Mouse (Mus musculus) MEL (cell line): ENCODE measurements around the gene Olfr649. TPM values are rescaled to one million over a fixed set of nuclear protein-coding genes. Genes with fewer than 3 reads are reported as not detected.
A peak's percentile ranks its signal among the peaks of the same experiment; 100 is the strongest.

Experiments used
- DNase-seq: peaks from one replicate; pipeline ENCODE4 v3.0.0; 2011; ENCODE audit warnings: low read depth, low spot score
- H3K27ac ChIP-seq: 2 replicates; pipeline ENCODE4 v1.5.1; 2012; ENCODE audit warnings: low read depth, mild to moderate bottlenecking, control low read depth, low read length, moderate library complexity; ENCODE audit not compliant: control insufficient read depth
- H3K27me3 ChIP-seq, 2 experiments: fragments of 150-350 bp in 1 of 2; sonication (generic) in 1 of 2; 2 replicates each; pipeline ENCODE4 v1.6.1; 2012; ENCODE audit warnings: low read length in 2 of 2, mild to moderate bottlenecking in 2 of 2, improper control_type of control experiment in 1 of 2, moderate library complexity in 1 of 2; ENCODE audit not compliant: insufficient read depth in 2 of 2, control insufficient read depth in 1 of 2
- H3K36me3 ChIP-seq, 2 experiments: 2 replicates each; pipeline ENCODE4 v1.6.1; 2012 to 2014; ENCODE audit warnings: low read length in 2 of 2, improper control_type of control experiment in 1 of 2, inconsistent platforms in 1 of 2, mild to moderate bottlenecking in 1 of 2; ENCODE audit not compliant: insufficient read depth in 2 of 2, control insufficient read depth in 1 of 2
- H3K4me1 ChIP-seq, 2 experiments: fragments of 150-350 bp in 1 of 2; sonication (generic) in 1 of 2; 2 replicates each; pipeline ENCODE4 v1.6.1; 2012; ENCODE audit warnings: low read length in 2 of 2, improper control_type of control experiment in 1 of 2, mild to moderate bottlenecking in 1 of 2; ENCODE audit not compliant: insufficient read depth in 2 of 2, control insufficient read depth in 1 of 2
- H3K4me3 ChIP-seq, 2 experiments: fragments of 150-350 bp in 1 of 2; sonication (generic) in 1 of 2; 2 replicates each; pipeline ENCODE4 v1.5.1; 2012; ENCODE audit warnings: low read depth in 2 of 2, low read length in 2 of 2, mild to moderate bottlenecking in 2 of 2, moderate library complexity in 2 of 2, control low read depth in 1 of 2, improper control_type of control experiment in 1 of 2; ENCODE audit not compliant: control insufficient read depth in 1 of 2, insufficient read depth in 1 of 2
- H3K79me2 ChIP-seq: 2 replicates; pipeline ENCODE4 v1.6.1; 2012; ENCODE audit warnings: mild to moderate bottlenecking, low read length, moderate library complexity; ENCODE audit not compliant: control insufficient read depth, poor library complexity, insufficient read depth
- H3K9ac ChIP-seq: 2 replicates; pipeline ENCODE4 v1.6.1; 2012; ENCODE audit warnings: low read depth, mild to moderate bottlenecking, control low read depth, low read length, moderate library complexity; ENCODE audit not compliant: control insufficient read depth, poor library complexity, severe bottlenecking
- H3K9me3 ChIP-seq: fragments of 150-350 bp; sonication (generic); replicated peaks from 2 replicates; pipeline ENCODE4 v1.6.1; 2012; ENCODE audit warnings: mild to moderate bottlenecking, low read length, improper control_type of control experiment, moderate library complexity; ENCODE audit not compliant: insufficient read depth
- CHD1 ChIP-seq: IDR thresholded peaks from 2 replicates; pipeline ENCODE4 v1.6.1; 2012; ENCODE audit warnings: low read depth, mild to moderate bottlenecking, inconsistent platforms, low read length, improper control_type of control experiment
- CHD2 ChIP-seq: IDR thresholded peaks from 2 replicates; pipeline ENCODE4 v1.6.1; 2011; ENCODE audit warnings: low read length, improper control_type of control experiment
- CTCF ChIP-seq, 3 experiments: IDR thresholded peaks in 2 of 3; conservative IDR thresholded peaks in 1 of 3; 2 replicates each; pipeline ENCODE4 v1.5.1; 2011 to 2012; ENCODE audit warnings: low read length in 3 of 3, low read depth in 2 of 3, mild to moderate bottlenecking in 2 of 3, improper control_type of control experiment in 1 of 3, inconsistent platforms in 1 of 3, mixed read lengths in 1 of 3, moderate library complexity in 1 of 3; ENCODE audit not compliant: control insufficient read depth in 1 of 3, insufficient read depth in 1 of 3, poor library complexity in 1 of 3, severe bottlenecking in 1 of 3
- ELF1 ChIP-seq: IDR thresholded peaks from 2 replicates; pipeline ENCODE4 v1.6.1; 2014; ENCODE audit warnings: low read depth, mild to moderate bottlenecking, inconsistent platforms, low read length, improper control_type of control experiment, moderate library complexity
- EP300 ChIP-seq, 2 experiments: IDR thresholded peaks; 2 replicates each; pipeline ENCODE4 v1.6.1; 2011; ENCODE audit warnings: improper control_type of control experiment in 2 of 2, low read length in 2 of 2, low read depth in 1 of 2, mild to moderate bottlenecking in 1 of 2
- ETS1 ChIP-seq: IDR thresholded peaks from 2 replicates; pipeline ENCODE4 v1.6.1; 2012; ENCODE audit warnings: low read depth, mild to moderate bottlenecking, inconsistent platforms, low read length, improper control_type of control experiment, moderate library complexity
- HCFC1 ChIP-seq: IDR thresholded peaks from 2 replicates; pipeline ENCODE4 v1.6.1; 2012; ENCODE audit warnings: low read depth, mild to moderate bottlenecking, inconsistent platforms, low read length, improper control_type of control experiment, moderate library complexity
- JUND ChIP-seq: IDR thresholded peaks from 2 replicates; pipeline ENCODE4 v1.6.1; 2011; ENCODE audit warnings: low read depth, mild to moderate bottlenecking, improper control_type of control experiment, low read length
- KAT2A ChIP-seq: conservative IDR thresholded peaks from 2 replicates; pipeline ENCODE4 v1.6.1; 2012; ENCODE audit warnings: low read depth, low read length, improper control_type of control experiment, inconsistent platforms
- MAFK ChIP-seq: IDR thresholded peaks from 2 replicates; pipeline ENCODE4 v1.6.1; 2011; ENCODE audit warnings: low read depth, mild to moderate bottlenecking, low read length, improper control_type of control experiment, borderline replicate concordance
- MAZ ChIP-seq: IDR thresholded peaks from 2 replicates; pipeline ENCODE4 v1.6.1; 2012; ENCODE audit warnings: low read depth, mild to moderate bottlenecking, inconsistent platforms, low read length, improper control_type of control experiment
- NELFE ChIP-seq: IDR thresholded peaks from 2 replicates; pipeline ENCODE4 v1.6.1; 2011; ENCODE audit warnings: low read depth, low read length, improper control_type of control experiment
- NRF1 ChIP-seq: IDR thresholded peaks from 2 replicates; pipeline ENCODE4 v1.6.1; 2014; ENCODE audit warnings: low read depth, mild to moderate bottlenecking, inconsistent platforms, low read length, improper control_type of control experiment, moderate library complexity; ENCODE audit not compliant: poor library complexity, insufficient read depth, severe bottlenecking
- POLR2AphosphoS2 ChIP-seq: IDR thresholded peaks from 2 replicates; pipeline ENCODE4 v1.6.1; 2011; ENCODE audit warnings: low read length, improper control_type of control experiment
- POLR2AphosphoS5 ChIP-seq: IDR thresholded peaks from 2 replicates; pipeline ENCODE4 v1.6.1; 2012; ENCODE audit warnings: low read depth, borderline replicate concordance, mild to moderate bottlenecking, inconsistent platforms, low read length, moderate library complexity, mixed read lengths
- RAD21 ChIP-seq: IDR thresholded peaks from 2 replicates; pipeline ENCODE4 v1.6.1; 2011; ENCODE audit warnings: mild to moderate bottlenecking, low read depth, low read length, improper control_type of control experiment
- RCOR1 ChIP-seq: IDR thresholded peaks from 2 replicates; pipeline ENCODE4 v1.6.1; 2012; ENCODE audit warnings: low read depth, mild to moderate bottlenecking, inconsistent platforms, low read length, improper control_type of control experiment
- SIN3A ChIP-seq: IDR thresholded peaks from 2 replicates; pipeline ENCODE4 v1.6.1; 2012; ENCODE audit warnings: low read length, improper control_type of control experiment, inconsistent platforms
- SMC3 ChIP-seq: IDR thresholded peaks from 2 replicates; pipeline ENCODE4 v1.6.1; 2011; ENCODE audit warnings: low read depth, low read length, improper control_type of control experiment
- TBP ChIP-seq: IDR thresholded peaks from 2 replicates; pipeline ENCODE4 v1.8.0; 2011; ENCODE audit warnings: low read depth, low read length, improper control_type of control experiment
- UBTF ChIP-seq: IDR thresholded peaks from 2 replicates; pipeline ENCODE4 v1.6.1; 2012; ENCODE audit warnings: low read depth, mild to moderate bottlenecking, inconsistent platforms, low read length, improper control_type of control experiment, moderate library complexity, borderline replicate concordance; ENCODE audit not compliant: insufficient read depth
- USF1 ChIP-seq: IDR thresholded peaks from 2 replicates; pipeline ENCODE4 v1.6.1; 2014; ENCODE audit warnings: low read depth, mild to moderate bottlenecking, inconsistent platforms, low read length, improper control_type of control experiment, moderate library complexity
- ZC3H11A ChIP-seq: IDR thresholded peaks from 2 replicates; pipeline ENCODE4 v1.6.1; 2012; ENCODE audit warnings: low read depth, mild to moderate bottlenecking, inconsistent platforms, low read length, improper control_type of control experiment
- ZKSCAN1 ChIP-seq: IDR thresholded peaks from 2 replicates; pipeline ENCODE4 v1.6.1; 2012; ENCODE audit warnings: low read depth, mild to moderate bottlenecking, inconsistent platforms, low read length, improper control_type of control experiment, moderate library complexity
- ZNF384 ChIP-seq: IDR thresholded peaks from 2 replicates; pipeline ENCODE4 v1.6.1; 2012; ENCODE audit warnings: low read depth, mild to moderate bottlenecking, inconsistent platforms, low read length, improper control_type of control experiment
- polyA plus RNA-seq, 2 experiments: library from polyadenylated mRNA; stranded (reverse) in 1 of 2; unstranded in 1 of 2; fragments of >175 nt in 1 of 2; fragments of >200 nt in 1 of 2; gene quantifications; 2 replicates each; pipeline versions ENCODE4 v1.2.1 to v1.2.4; 2012; ENCODE audit warnings: low replicate concordance in 2 of 2, low read depth in 1 of 2; ENCODE audit not compliant: insufficient read length in 2 of 2, insufficient read depth in 1 of 2, missing spikeins in 1 of 2
- total RNA-seq: library from RNA; depleted of rRNA; stranded (reverse); fragments of 300-350 nt; gene quantifications from 2 replicates; pipeline ENCODE4 v1.2.3, GENCODE M21; 2012

Gene Olfr649
- total and polyA plus RNA-seq, 3 experiments, result not detected

- H3K36me3 ChIP-seq, result no peaks in the 10 kb centered on the region
- no peak for TF ChIP-seq NELFE
- TF ChIP-seq CHD2, result no peak
- peak; percentile 37 for TF ChIP-seq RAD21
- no peak for TF ChIP-seq KAT2A
- no peak for TF ChIP-seq ETS1
- TF ChIP-seq NRF1, result no peak
- peak; percentile 68 for TF ChIP-seq SMC3
- peak; percentile 66 to 80 (median 78) for TF ChIP-seq CTCF (IDR thresholded peaks at IDR 0.05 in 2 of 3, conservative IDR thresholded peaks at IDR 0.05 in 1 of 3; ENCODE audit: control insufficient read depth in 1 of 3, insufficient read depth in 1 of 3, low read depth in 2 of 3, low read length in 3 of 3, poor library complexity in 1 of 3, severe bottlenecking in 1 of 3)
- no peak for TF ChIP-seq UBTF
- TF ChIP-seq MAFK, result no peak
- TF ChIP-seq USF1, result no peak
- 0 out of 2 replicates have a peak, but pooled peaks have one; percentile 10 for TF ChIP-seq ZC3H11A
- no peaks in the 10 kb centered on the region for H3K4me1 ChIP-seq
- H3K79me2 ChIP-seq, result no peaks in the 10 kb centered on the region
- DNase-seq, result peak; percentile 53
- H3K4me3 ChIP-seq, result no peak overlapping the region
- no peak overlapping the region for H3K9ac ChIP-seq
- no peak overlapping the region for H3K27ac ChIP-seq
- peaks cover 1 to 4% of the 10 kb centered on the region in 2 experiments for H3K27me3 ChIP-seq
- H3K9me3 ChIP-seq, result no peaks in the 10 kb centered on the region
Measured at GRCm38 (mm10) chr7:104231203-104231602, 35.4 kb upstream of the Olfr649 start.

GRCm38 (mm10) chr7:104218701-104219569 lies 23.1 kb upstream of the Olfr649 start, which contains the start of gene Trim6:
Gene Trim6 (plus strand): TSS chr7:104218793.
- no peaks in the 10 kb centered on the region; a peak in 1 of 4 replicates for H3K27me3 ChIP-seq
- H3K36me3 ChIP-seq, result no peaks in the 10 kb centered on the region
- no peak within 1 kb of the TSS for H3K4me3 ChIP-seq
- H3K9me3 ChIP-seq, result no peaks in the 10 kb centered on the region
- H3K4me1 ChIP-seq, result no peaks in the 10 kb centered on the region
- DNase-seq, result no peak
- no peak within 1 kb of the TSS for H3K9ac ChIP-seq
- TF ChIP-seq RCOR1 (no peak), POLR2AphosphoS5 (no peak), CHD1 (no peak), JUND (no peak), ZKSCAN1 (no peak), ETS1 (no peak), HCFC1 (no peak), MAZ (no peak), ELF1 (no peak), ZNF384 (no peak), POLR2AphosphoS2 (no peak), EP300 (IDR thresholded peaks at IDR 0.05; ENCODE audit: low read depth in 1 of 2, low read length in 2 of 2) (no peak), SIN3A (no peak), TBP (no peak)
- no peak within 1 kb of the TSS for H3K27ac ChIP-seq
- H3K79me2 ChIP-seq, result no peaks in the 10 kb centered on the region
